Mouse (Mus musculus) myocyte (in vitro differentiated cells): ENCODE measurements at regions not wholly inside any gene's neighbourhood (a gene's known extent, or its start where the extent isn't known, plus 50 kb on each side); places are given as distances from the start of the nearest gene placed in this dataset.

Experiments
- E2F4 ChIP-seq: IDR thresholded peaks from one replicate; pipeline ENCODE4 v1.6.1; 2011; ENCODE audit warnings: mild to moderate bottlenecking, control low read depth, moderate library complexity; ENCODE audit not compliant: insufficient read depth
- MAX ChIP-seq: IDR thresholded peaks from one replicate; pipeline ENCODE4 v1.6.1; 2011; ENCODE audit warnings: low read depth, mild to moderate bottlenecking, control low read depth
- MYOD1 ChIP-seq, 3 experiments: IDR thresholded peaks; one replicate each; pipeline ENCODE4 v1.6.1; 2011; ENCODE audit warnings: control low read depth in 2 of 3, low read depth in 2 of 3, mild to moderate bottlenecking in 2 of 3, moderate library complexity in 1 of 3; ENCODE audit not compliant: insufficient read length in 2 of 3, control insufficient read depth in 1 of 3
- MYOG ChIP-seq, 3 experiments: IDR thresholded peaks; one replicate each; pipeline ENCODE4 v1.6.1; 2011; ENCODE audit warnings: control low read depth in 2 of 3, low read depth in 2 of 3, mild to moderate bottlenecking in 2 of 3; ENCODE audit not compliant: insufficient read length in 2 of 3, control insufficient read depth in 1 of 3, insufficient read depth in 1 of 3
- POLR2A ChIP-seq: IDR thresholded peaks from one replicate; pipeline ENCODE4 v1.6.1; 2011; ENCODE audit warnings: low read depth, mild to moderate bottlenecking, control low read depth, moderate library complexity; ENCODE audit not compliant: insufficient read length
- POLR2AphosphoS2 ChIP-seq: IDR thresholded peaks from one replicate; pipeline ENCODE4 v1.6.1; 2011; ENCODE audit warnings: low read depth, control low read depth; ENCODE audit not compliant: insufficient read length
- REST ChIP-seq: IDR thresholded peaks from one replicate; pipeline ENCODE4 v1.6.1; 2011; ENCODE audit warnings: mild to moderate bottlenecking, control low read depth, moderate library complexity; ENCODE audit not compliant: insufficient read depth, insufficient read length
- SRF ChIP-seq: IDR thresholded peaks from one replicate; pipeline ENCODE4 v1.6.1; 2011; ENCODE audit warnings: low read depth; ENCODE audit not compliant: control insufficient read depth, insufficient read length
- TCF12 ChIP-seq: IDR thresholded peaks from one replicate; pipeline ENCODE4 v1.6.1; 2011; ENCODE audit warnings: mild to moderate bottlenecking, control low read depth; ENCODE audit not compliant: poor library complexity, insufficient read depth, severe bottlenecking
- TCF3 ChIP-seq: IDR thresholded peaks from one replicate; pipeline ENCODE4 v1.6.1; 2011; ENCODE audit warnings: low read depth, control low read depth; ENCODE audit not compliant: insufficient read length
- USF1 ChIP-seq: IDR thresholded peaks from one replicate; pipeline ENCODE4 v1.6.1; 2011; ENCODE audit warnings: low read depth, mild to moderate bottlenecking, control low read depth, moderate library complexity

DNA sequence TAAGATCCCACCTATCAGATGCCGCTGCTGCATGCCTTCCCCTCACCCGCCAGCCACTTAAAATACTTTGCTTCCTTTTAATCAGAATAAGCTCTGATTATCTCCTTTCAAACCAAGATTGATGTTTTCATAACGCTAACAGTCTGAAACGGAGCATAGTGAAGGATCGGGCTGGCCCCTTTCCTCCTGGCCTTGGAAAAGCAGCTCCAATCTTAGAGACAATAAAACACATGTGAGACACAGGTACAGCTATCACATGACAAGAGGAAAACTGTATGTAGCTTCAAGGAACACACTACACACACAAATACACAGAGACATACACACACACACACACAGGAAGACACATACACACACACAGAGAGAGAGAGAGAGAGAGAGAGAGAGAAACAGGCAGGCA lies 165.3 kb upstream of the Rnf32 start:
- no peak for TF ChIP-seq POLR2A
- TF ChIP-seq E2F4: no peak
- no peak for TF ChIP-seq USF1
- TF ChIP-seq POLR2AphosphoS2: no peak
- no peak for TF ChIP-seq TCF3
- no peak for TF ChIP-seq TCF12
- no peak for TF ChIP-seq REST
- no peak for TF ChIP-seq MYOD1 (IDR thresholded peaks at IDR 0.05; ENCODE audit: control insufficient read depth in 1 of 3, insufficient read length in 2 of 3, low read depth in 2 of 3)
- no peak for TF ChIP-seq SRF
- no peak for TF ChIP-seq MYOG (IDR thresholded peaks at IDR 0.05; ENCODE audit: control insufficient read depth in 1 of 3, insufficient read depth in 1 of 3, insufficient read length in 2 of 3, low read depth in 2 of 3)
- no peak for TF ChIP-seq MAX
